Mouse (Mus musculus): ENCODE measurements around the gene Crim1. TPM values are rescaled to one million over a fixed set of nuclear protein-coding genes. Genes with fewer than 3 reads are reported as not detected.
A peak's percentile ranks its signal among the peaks of the same experiment; 100 is the strongest.

The Crim1 gene
- polyA plus RNA-seq, 1 experiment from 2014 or later, result 4.7 TPM

DNA sequence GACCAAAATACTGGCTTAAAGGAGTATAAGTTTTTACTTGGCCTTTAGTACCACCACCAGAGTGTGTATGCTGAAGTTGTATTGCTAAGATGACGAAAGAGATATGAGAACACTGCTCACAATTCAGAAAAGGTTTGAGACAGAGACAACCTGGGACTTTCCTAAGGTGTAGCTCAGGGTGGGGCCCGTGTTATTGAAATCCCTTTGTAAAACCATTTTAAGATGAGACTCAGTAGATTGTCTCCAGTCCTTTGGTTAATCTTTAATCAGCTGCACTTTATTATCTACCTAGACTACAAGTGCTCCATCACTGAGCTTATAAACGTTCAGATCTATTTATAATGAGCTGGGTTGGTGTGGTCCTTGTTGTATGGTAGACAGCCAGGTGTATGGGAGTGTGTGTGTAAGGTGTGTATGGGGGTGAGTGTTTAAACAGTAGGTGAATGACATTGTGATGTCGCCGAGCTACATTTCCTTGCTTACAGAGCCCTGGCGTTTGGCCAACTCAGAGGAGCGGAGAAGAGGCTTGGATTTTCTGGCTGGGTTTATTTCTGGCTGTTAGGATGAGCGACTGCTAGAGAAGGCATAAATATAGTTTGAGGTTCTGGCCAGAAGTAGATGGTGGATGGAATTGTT, 21.1 kb downstream of the Crim1 start:
- Histone ChIP-seq H3K36me3 (ENCODE audit: control insufficient read depth, insufficient read depth, low read length) (no peaks in the 10 kb centered on the region), H3K4me3 (ENCODE audit: low read length) (no peak overlapping the region), H3K4me2 (ENCODE audit: low read depth, low read length) (no peak overlapping the region), H3K27ac (ENCODE audit: low read length) (no peak overlapping the region), H3K27me3 (ENCODE audit: control insufficient read depth, insufficient read depth, low read depth, low read length) (peaks cover 3% of the 10 kb centered on the region), H3K9ac (ENCODE audit: low read length) (no peak overlapping the region), H3K9me3 (ENCODE audit: control insufficient read depth, low read length) (no peaks in the 10 kb centered on the region), H3K4me1 (replicated peaks; ENCODE audit: control insufficient read depth, insufficient read depth, low read length) (peaks cover 31% of the 10 kb centered on the region)
- ATAC-seq (ENCODE audit: low read depth), result 0 out of 2 replicates have a peak, but pooled peaks have one; percentile 37
- 26% methylated on average over 8 of the region's 8 CpGs for WGBS

DNA sequence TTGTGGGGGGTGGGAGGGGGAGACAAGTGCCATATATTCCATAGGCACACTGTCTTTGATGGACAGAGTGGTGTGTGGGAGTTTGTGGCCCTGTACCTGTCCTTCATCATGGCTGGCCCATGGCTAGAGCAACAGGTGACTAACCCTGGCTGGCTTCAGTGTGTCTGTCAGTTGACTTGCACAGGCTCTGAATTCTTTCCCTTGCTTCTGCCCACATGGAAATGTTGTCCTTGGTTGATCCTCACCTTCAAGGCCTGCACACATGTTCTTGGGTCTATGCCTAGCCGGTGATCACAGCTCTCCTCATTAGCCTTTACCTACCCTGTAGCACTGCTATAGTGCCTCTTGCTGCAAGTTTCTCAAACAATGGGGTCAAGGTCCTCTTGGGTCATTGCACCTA, 21.8 kb downstream of the Crim1 start:
- Histone ChIP-seq H3K9me3 (ENCODE audit: control insufficient read depth, low read length) (no peaks in the 10 kb centered on the region), H3K27ac (ENCODE audit: low read length) (no peak overlapping the region), H3K4me2 (ENCODE audit: low read depth, low read length) (no peak overlapping the region), H3K27me3 (ENCODE audit: control insufficient read depth, insufficient read depth, low read depth, low read length) (peaks cover 3% of the 10 kb centered on the region), H3K9ac (ENCODE audit: low read length) (no peak overlapping the region), H3K36me3 (ENCODE audit: control insufficient read depth, insufficient read depth, low read length) (no peaks in the 10 kb centered on the region), H3K4me1 (replicated peaks; ENCODE audit: control insufficient read depth, insufficient read depth, low read length) (peaks cover 31% of the 10 kb centered on the region), H3K4me3 (ENCODE audit: low read length) (no peak overlapping the region)
- WGBS, result 95% methylated on average over 1 of the region's 1 CpGs
- ATAC-seq (ENCODE audit: low read depth), result no peak

DNA sequence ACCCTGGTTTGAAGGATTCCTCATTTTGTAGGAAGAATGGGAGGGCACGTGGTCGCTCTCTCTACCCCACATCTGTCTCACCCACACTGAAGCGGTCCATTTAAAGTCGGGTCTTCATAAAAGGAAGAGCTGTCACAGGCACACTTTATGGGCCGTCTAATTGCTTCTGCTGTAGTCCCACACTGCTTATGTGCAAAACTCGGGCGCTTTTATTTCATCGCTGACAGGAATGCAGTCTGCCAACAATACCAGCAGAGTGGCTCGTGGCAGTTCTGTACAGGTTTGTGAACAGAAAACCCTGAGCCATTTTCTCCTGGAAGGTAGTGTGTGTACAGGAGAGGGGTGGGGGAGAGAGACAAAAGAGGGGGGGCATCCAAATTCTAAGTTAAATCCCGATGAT, 23.9 kb downstream of the Crim1 start:
- Histone ChIP-seq H3K9ac (ENCODE audit: low read length) (no peak overlapping the region), H3K36me3 (ENCODE audit: control insufficient read depth, insufficient read depth, low read length) (no peaks in the 10 kb centered on the region), H3K4me1 (replicated peaks; ENCODE audit: control insufficient read depth, insufficient read depth, low read length) (peaks cover 25% of the 10 kb centered on the region), H3K4me3 (ENCODE audit: low read length) (no peak overlapping the region), H3K27ac (ENCODE audit: low read length) (no peak overlapping the region), H3K9me3 (ENCODE audit: control insufficient read depth, low read length) (no peaks in the 10 kb centered on the region), H3K27me3 (ENCODE audit: control insufficient read depth, insufficient read depth, low read depth, low read length) (peaks cover 3% of the 10 kb centered on the region), H3K4me2 (ENCODE audit: low read depth, low read length) (no peak overlapping the region)
- WGBS, result 35% methylated on average over 10 of the region's 10 CpGs
- ATAC-seq (ENCODE audit: low read depth), result no peak

DNA sequence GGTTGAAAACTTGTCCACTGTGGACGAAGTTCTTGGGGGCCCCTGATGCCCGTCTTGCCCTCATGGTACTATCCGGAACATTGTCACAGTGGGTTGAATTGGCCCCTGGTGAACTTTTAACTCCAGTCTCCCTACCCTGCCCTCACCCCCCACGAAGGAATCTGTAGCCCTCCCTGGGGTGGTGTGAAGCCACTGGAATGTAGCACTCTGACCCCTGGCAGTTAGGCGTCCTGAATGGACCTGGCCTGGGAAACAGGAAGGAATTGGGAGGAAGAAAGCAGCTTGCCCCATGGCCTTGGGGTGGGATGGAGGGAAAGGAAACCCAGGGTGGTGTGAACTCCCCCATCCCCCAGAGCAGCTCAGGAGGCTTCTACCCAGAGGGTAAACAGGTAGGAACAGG, 25.5 kb downstream of the Crim1 start:
- H3K9me3 ChIP-seq (ENCODE audit: control insufficient read depth, low read length), result no peaks in the 10 kb centered on the region
- ATAC-seq (ENCODE audit: low read depth), result 0 out of 2 replicates have a peak, but pooled peaks have one; percentile 27
- peaks cover 3% of the 10 kb centered on the region for H3K27me3 ChIP-seq (ENCODE audit: control insufficient read depth, insufficient read depth, low read depth, low read length)
- H3K36me3 ChIP-seq (ENCODE audit: control insufficient read depth, insufficient read depth, low read length), result no peaks in the 10 kb centered on the region
- H3K4me3 ChIP-seq (ENCODE audit: low read length), result no peak overlapping the region
- no peak overlapping the region for H3K9ac ChIP-seq (ENCODE audit: low read length)
- H3K27ac ChIP-seq (ENCODE audit: low read length), result no peak overlapping the region
- no peak overlapping the region for H3K4me2 ChIP-seq (ENCODE audit: low read depth, low read length)
- WGBS, result 62% methylated on average over 5 of the region's 5 CpGs
- peaks cover 20% of the 10 kb centered on the region for H3K4me1 ChIP-seq (replicated peaks; ENCODE audit: control insufficient read depth, insufficient read depth, low read length)

DNA sequence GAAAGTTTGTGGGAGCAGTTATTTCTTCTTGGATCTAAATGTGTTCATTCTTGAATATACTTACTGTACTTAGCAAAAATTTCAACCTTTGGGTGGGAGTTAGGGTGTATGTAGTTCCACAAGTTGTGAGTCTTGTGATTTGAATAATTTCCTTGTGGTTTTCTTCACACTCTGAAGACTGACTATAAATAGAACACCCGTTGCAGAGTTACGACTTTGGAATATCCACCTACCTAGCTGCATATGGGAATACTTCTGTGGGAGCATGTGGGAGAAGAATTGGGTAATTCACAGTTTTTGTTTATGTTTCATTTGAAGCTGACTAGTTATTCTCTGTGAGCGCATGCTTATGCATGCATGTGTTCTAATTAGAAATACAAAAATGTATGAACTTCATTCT, 27.2 kb downstream of the Crim1 start:
- H3K4me2 ChIP-seq (ENCODE audit: low read depth, low read length), result no peak overlapping the region
- ATAC-seq (ENCODE audit: low read depth), result no peak
- peaks cover 3% of the 10 kb centered on the region for H3K27me3 ChIP-seq (ENCODE audit: control insufficient read depth, insufficient read depth, low read depth, low read length)
- WGBS, result 73% methylated on average over 3 of the region's 3 CpGs
- no peak overlapping the region for H3K27ac ChIP-seq (ENCODE audit: low read length)
- peaks cover 11% of the 10 kb centered on the region; the same call in 1 of the 2 replicates for H3K4me1 ChIP-seq (replicated peaks; ENCODE audit: control insufficient read depth, insufficient read depth, low read length)
- H3K9ac ChIP-seq (ENCODE audit: low read length), result no peak overlapping the region
- H3K4me3 ChIP-seq (ENCODE audit: low read length), result no peak overlapping the region
- no peaks in the 10 kb centered on the region for H3K9me3 ChIP-seq (ENCODE audit: control insufficient read depth, low read length)
- H3K36me3 ChIP-seq (ENCODE audit: control insufficient read depth, insufficient read depth, low read length), result no peaks in the 10 kb centered on the region

DNA sequence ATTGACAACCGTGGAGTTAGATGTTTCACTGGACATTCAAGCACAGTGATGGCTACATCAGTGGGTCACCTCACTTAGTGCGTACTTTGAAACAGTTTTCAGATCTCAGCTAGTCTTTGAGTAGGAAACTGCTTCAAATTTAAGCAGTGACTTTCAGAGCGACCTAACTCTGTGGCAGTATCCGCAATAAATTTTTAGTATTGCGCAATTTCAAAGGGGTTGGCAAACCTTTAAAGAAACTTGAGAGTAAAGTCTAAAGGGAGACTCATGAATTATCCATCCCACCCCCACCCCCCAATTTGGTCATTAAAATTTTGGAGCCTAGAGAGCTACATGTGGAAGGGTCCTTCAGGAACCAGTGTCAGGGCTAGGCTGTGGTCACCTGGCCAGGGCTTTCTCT, 31.5 kb downstream of the Crim1 start:
- Histone ChIP-seq H3K27ac (ENCODE audit: low read length) (no peak overlapping the region), H3K4me3 (ENCODE audit: low read length) (no peak overlapping the region), H3K36me3 (ENCODE audit: control insufficient read depth, insufficient read depth, low read length) (no peaks in the 10 kb centered on the region), H3K9ac (ENCODE audit: low read length) (no peak overlapping the region), H3K4me1 (replicated peaks; ENCODE audit: control insufficient read depth, insufficient read depth, low read length) (no peaks in the 10 kb centered on the region), H3K4me2 (ENCODE audit: low read depth, low read length) (no peak overlapping the region), H3K27me3 (ENCODE audit: control insufficient read depth, insufficient read depth, low read depth, low read length) (peaks cover 3% of the 10 kb centered on the region; the same call in 1 of the 2 replicates), H3K9me3 (ENCODE audit: control insufficient read depth, low read length) (no peaks in the 10 kb centered on the region)
- 81% methylated on average over 5 of the region's 5 CpGs for WGBS
- no peak for ATAC-seq (ENCODE audit: low read depth)

DNA sequence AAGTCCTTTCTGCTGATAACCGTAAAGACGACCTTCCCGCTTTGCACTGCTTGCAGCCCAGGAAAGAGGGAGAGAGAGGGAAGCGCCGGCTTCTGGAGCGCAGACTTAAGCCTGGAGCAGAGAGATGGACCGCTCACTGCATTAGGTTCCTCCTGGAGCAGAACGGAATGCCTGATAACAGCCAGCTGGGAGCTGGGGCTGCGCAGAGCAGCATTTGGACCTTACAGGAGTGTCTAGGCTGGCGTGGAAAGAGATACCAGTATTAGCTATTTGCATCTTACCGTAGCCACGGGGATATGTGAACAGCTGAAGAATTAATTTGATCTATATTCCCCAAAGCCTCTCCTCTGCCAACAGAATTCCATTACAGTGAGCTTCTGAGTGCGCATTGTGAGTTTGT, 32.7 kb downstream of the Crim1 start:
- no peak for ATAC-seq (ENCODE audit: low read depth)
- Histone ChIP-seq H3K4me2 (ENCODE audit: low read depth, low read length) (no peak overlapping the region), H3K36me3 (ENCODE audit: control insufficient read depth, insufficient read depth, low read length) (no peaks in the 10 kb centered on the region), H3K9me3 (ENCODE audit: control insufficient read depth, low read length) (no peaks in the 10 kb centered on the region), H3K27me3 (ENCODE audit: control insufficient read depth, insufficient read depth, low read depth, low read length) (peaks cover 3% of the 10 kb centered on the region; the same call in 1 of the 2 replicates), H3K4me1 (replicated peaks; ENCODE audit: control insufficient read depth, insufficient read depth, low read length) (no peaks in the 10 kb centered on the region), H3K9ac (ENCODE audit: low read length) (no peak overlapping the region), H3K27ac (ENCODE audit: low read length) (no peak overlapping the region), H3K4me3 (ENCODE audit: low read length) (no peak overlapping the region)
- WGBS, result 69% methylated on average over 13 of the region's 13 CpGs

DNA sequence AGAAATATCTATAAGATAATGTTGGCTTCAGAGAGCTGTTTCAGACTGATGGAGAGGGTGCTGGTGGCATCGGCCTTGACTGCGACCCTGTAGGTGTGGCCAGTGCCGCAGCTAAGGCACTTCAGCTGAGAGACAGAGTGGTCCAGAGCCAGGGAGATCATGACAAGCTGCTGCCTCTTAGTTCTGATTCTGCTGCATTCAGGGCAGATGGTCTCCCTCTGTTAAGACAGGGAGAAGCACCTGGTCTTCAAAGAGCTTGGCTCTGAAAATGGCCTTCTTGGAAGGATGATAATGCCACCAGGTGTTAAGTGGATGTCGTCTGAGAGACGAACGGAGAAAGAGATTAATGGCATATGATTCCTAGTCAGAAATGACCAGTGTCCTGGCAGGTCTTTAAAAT, 33.8 kb downstream of the Crim1 start:
- peaks cover 3% of the 10 kb centered on the region; the same call in 1 of the 2 replicates for H3K27me3 ChIP-seq (ENCODE audit: control insufficient read depth, insufficient read depth, low read depth, low read length)
- H3K9ac ChIP-seq (ENCODE audit: low read length), result no peak overlapping the region
- ATAC-seq (ENCODE audit: low read depth), result no peak
- no peaks in the 10 kb centered on the region for H3K9me3 ChIP-seq (ENCODE audit: control insufficient read depth, low read length)
- H3K36me3 ChIP-seq (ENCODE audit: control insufficient read depth, insufficient read depth, low read length), result no peaks in the 10 kb centered on the region
- WGBS, result 73% methylated on average over 6 of the region's 6 CpGs
- H3K4me3 ChIP-seq (ENCODE audit: low read length), result no peak overlapping the region
- H3K4me2 ChIP-seq (ENCODE audit: low read depth, low read length), result no peak overlapping the region
- no peak overlapping the region for H3K27ac ChIP-seq (ENCODE audit: low read length)
- H3K4me1 ChIP-seq (replicated peaks; ENCODE audit: control insufficient read depth, insufficient read depth, low read length), result no peaks in the 10 kb centered on the region

DNA sequence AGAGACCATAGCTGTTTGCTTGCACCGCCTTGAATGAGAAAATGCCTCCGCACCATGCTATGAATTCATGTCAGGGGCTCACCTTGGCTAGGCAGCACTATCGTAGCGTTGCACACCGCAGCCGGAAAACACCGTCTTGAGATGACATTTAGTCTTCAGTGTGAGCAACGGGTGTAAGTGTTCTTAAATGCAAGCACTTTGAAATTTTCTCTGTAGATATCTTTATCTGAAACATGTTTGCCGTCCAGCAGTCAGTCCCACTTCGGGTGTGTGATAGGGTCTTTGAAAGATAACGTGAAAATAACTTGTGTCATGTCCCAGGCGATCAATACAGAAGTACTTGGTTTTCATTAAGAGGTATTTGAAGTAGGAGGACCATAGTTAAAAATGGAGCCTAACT, 36.1 kb downstream of the Crim1 start:
- no peaks in the 10 kb centered on the region for H3K4me1 ChIP-seq (replicated peaks; ENCODE audit: control insufficient read depth, insufficient read depth, low read length)
- no peaks in the 10 kb centered on the region for H3K36me3 ChIP-seq (ENCODE audit: control insufficient read depth, insufficient read depth, low read length)
- no peak overlapping the region for H3K9ac ChIP-seq (ENCODE audit: low read length)
- no peak for ATAC-seq (ENCODE audit: low read depth)
- no peak overlapping the region for H3K4me2 ChIP-seq (ENCODE audit: low read depth, low read length)
- H3K27me3 ChIP-seq (ENCODE audit: control insufficient read depth, insufficient read depth, low read depth, low read length), result peaks cover 3% of the 10 kb centered on the region; the same call in 1 of the 2 replicates
- no peaks in the 10 kb centered on the region for H3K9me3 ChIP-seq (ENCODE audit: control insufficient read depth, low read length)
- H3K4me3 ChIP-seq (ENCODE audit: low read length), result no peak overlapping the region
- no peak overlapping the region for H3K27ac ChIP-seq (ENCODE audit: low read length)
- WGBS, result 46% methylated on average over 12 of the region's 12 CpGs
